Mouse (Mus musculus) ovary, postnatal 36 days (tissue): ENCODE measurements at regions not wholly inside any gene's neighbourhood (a gene's known extent, or its start where the extent isn't known, plus 50 kb on each side); places are given as distances from the start of the nearest gene placed in this dataset.

ENCODE experiments used
- DNase-seq: peaks from one replicate; pipeline ENCODE4 v3.0.0; 2022; ENCODE audit warnings: low spot score, mixed read lengths

- DNase-seq, result no peak
Measured at GRCm38 (mm10) chr8:89325751-89326351, 281.9 kb upstream of the Sall1 start.

GRCm38 (mm10) chr8:89325248-89325645, 281.3 kb upstream of the Sall1 start:
- no peak for DNase-seq

GRCm38 (mm10) chr8:89324462-89325247, 280.7 kb upstream of the Sall1 start:
- no peak for DNase-seq

GRCm38 (mm10) chr8:89317514-89318289, 273.7 kb upstream of the Sall1 start:
- no peak for DNase-seq

GRCm38 (mm10) chr8:89316566-89317175, 272.7 kb upstream of the Sall1 start:
- no peak for DNase-seq

GRCm38 (mm10) chr8:89314907-89315306, 270.9 kb upstream of the Sall1 start:
- DNase-seq, result no peak

GRCm38 (mm10) chr8:89310696-89311214, 266.8 kb upstream of the Sall1 start:
- no peak for DNase-seq

GRCm38 (mm10) chr8:89309591-89309990, 265.6 kb upstream of the Sall1 start:
- no peak for DNase-seq

- DNase-seq, result no peak
Measured at GRCm38 (mm10) chr8:89308950-89309349, 265.0 kb upstream of the Sall1 start.

GRCm38 (mm10) chr8:89308532-89308931, 264.6 kb upstream of the Sall1 start:
- DNase-seq, result no peak

GRCm38 (mm10) chr8:89307601-89308000, 263.6 kb upstream of the Sall1 start:
- no peak for DNase-seq

GRCm38 (mm10) chr8:89307085-89307484, 263.1 kb upstream of the Sall1 start:
- DNase-seq, result no peak

- DNase-seq, result no peak
Measured at GRCm38 (mm10) chr8:89304116-89304515, 260.2 kb upstream of the Sall1 start.

- DNase-seq, result no peak
Measured at GRCm38 (mm10) chr8:89303326-89303725, 259.4 kb upstream of the Sall1 start.

GRCm38 (mm10) chr8:89299637-89300036, 255.7 kb upstream of the Sall1 start:
- no peak for DNase-seq

GRCm38 (mm10) chr8:89295686-89296085, 251.7 kb upstream of the Sall1 start:
- DNase-seq, result no peak

GRCm38 (mm10) chr8:89289017-89289416, 245.1 kb upstream of the Sall1 start:
- DNase-seq, result no peak

GRCm38 (mm10) chr8:89284871-89285564, 241.1 kb upstream of the Sall1 start:
- DNase-seq, result no peak

GRCm38 (mm10) chr8:89283105-89284096, 239.4 kb upstream of the Sall1 start:
- DNase-seq, result no peak

- DNase-seq, result no peak
Measured at GRCm38 (mm10) chr8:89279844-89280243, 235.9 kb upstream of the Sall1 start.
